Mouse (Mus musculus) splenic B cell, adult 2 months (primary cell): ENCODE results near the gene Triobp.

Experiments
- DNase-seq: peaks from one replicate; pipeline ENCODE4 v3.0.0-alpha.2; 2011; ENCODE audit warnings: low read depth, low spot score
- H3K27me3 ChIP-seq: 2 replicates; pipeline ENCODE4 v1.6.1; 2012; ENCODE audit warnings: mild to moderate bottlenecking, low read length, moderate library complexity, mixed read lengths; ENCODE audit not compliant: control insufficient read depth, poor library complexity, insufficient read depth, severe bottlenecking
- H3K36me3 ChIP-seq: 2 replicates; pipeline ENCODE4 v1.6.1; 2012; ENCODE audit warnings: mild to moderate bottlenecking, low read length, moderate library complexity, mixed read lengths; ENCODE audit not compliant: control insufficient read depth, poor library complexity, insufficient read depth, severe bottlenecking

Gene Triobp

DNA sequence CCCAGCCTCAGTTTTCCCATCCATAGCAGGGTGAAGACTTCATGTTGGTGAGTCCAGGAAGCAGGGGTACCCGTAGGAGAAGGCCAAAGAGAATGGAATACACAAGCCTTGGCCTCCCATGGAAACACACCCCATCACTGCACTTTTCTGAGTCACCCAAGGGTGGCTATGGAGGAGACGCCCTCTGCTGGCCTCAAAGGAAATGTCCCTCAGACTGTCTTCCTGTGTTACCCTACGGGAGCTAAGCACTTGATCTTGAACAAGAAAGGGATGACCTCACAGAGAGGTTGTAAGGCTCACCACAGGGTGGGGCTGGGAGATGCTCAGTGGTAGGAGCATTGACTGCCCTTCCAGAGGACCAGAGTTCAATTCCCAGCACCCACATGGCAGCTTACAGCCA is 15.9 kb upstream of the Triobp start:
- peak; percentile 89 for DNase-seq
- no peaks in the 10 kb centered on the region for H3K27me3 ChIP-seq
- no peaks in the 10 kb centered on the region; the same call in 1 of the 2 replicates for H3K36me3 ChIP-seq

DNA sequence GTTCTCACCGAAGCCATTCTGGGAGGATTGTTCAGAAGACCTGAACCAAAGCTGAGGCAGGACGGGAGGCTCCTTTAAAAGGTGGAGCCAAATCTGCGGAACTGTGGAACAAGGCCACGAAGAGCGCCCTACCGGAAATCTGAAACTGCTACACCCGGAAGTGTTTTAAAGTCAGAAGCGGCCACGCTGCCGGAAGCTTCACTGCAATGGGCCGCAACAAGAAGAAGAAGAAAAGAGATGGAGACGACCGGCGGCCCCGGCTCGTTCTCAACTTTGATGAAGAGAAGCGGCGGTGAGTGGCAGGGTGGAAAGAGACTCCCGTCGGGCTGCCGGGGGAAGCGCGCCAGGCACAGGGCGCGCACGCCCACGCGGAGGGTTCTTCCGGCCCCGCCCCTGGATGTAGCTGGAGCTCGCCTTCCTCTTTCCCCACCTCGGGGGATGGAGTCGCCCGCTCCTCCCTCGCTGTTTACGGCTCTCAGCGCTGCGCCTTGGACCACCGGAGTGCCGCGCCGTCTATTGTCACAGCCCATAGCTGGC is 12.7 kb upstream of the Triobp start, which contains the start of gene Nol12:
Nol12 (plus strand) TSS at position 150 of the 537 bp plus-strand sequence.
- Histone ChIP-seq H3K36me3 (peaks cover 5% of the 10 kb centered on the region), H3K27me3 (no peaks in the 10 kb centered on the region)
- peak; percentile 93 for DNase-seq

DNA sequence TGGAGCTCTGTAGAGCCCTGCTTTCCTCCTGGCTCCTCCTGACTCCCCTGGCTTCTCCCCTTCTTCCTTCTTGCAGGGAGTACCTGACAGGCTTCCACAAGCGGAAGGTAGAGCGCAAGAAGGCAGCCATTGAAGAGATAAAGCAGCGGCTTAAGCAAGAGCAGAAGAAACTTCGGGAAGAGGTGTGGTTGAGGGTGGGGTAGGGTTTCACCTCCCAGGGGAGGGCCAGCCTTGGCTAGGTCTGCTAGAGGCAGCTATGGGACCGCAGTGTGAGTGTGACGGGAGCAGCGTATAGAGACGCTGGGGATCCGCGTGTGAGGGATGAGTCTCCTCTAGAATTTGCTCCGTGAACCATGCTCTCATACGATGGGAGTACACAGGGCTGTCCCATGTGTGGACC is 11.1 kb upstream of the Triobp start:
- Histone ChIP-seq H3K27me3 (no peaks in the 10 kb centered on the region), H3K36me3 (peaks cover 5% of the 10 kb centered on the region)
- no peak for DNase-seq

DNA sequence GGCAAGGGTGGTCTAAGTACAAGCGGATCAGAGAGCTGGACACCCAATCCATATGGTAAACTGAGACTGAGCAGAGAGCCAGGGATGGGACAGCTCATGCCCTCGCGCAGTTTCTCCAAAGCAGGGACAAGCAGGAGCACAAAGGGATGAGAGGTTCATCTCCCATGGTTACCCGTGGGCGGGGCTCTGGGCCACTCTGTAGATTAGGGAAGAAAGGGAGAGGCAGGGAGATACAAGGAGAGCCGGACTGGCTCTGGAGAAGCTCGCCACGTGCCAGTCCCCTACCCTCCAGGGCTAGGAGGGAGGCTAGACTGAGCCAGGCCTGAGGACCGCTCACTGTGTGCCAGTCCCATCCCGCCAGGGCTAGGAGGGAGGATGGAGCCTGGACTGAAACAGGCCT is 10.2 kb upstream of the Triobp start:
- Histone ChIP-seq H3K36me3 (peaks cover 5% of the 10 kb centered on the region), H3K27me3 (no peaks in the 10 kb centered on the region)
- DNase-seq: no peak

DNA sequence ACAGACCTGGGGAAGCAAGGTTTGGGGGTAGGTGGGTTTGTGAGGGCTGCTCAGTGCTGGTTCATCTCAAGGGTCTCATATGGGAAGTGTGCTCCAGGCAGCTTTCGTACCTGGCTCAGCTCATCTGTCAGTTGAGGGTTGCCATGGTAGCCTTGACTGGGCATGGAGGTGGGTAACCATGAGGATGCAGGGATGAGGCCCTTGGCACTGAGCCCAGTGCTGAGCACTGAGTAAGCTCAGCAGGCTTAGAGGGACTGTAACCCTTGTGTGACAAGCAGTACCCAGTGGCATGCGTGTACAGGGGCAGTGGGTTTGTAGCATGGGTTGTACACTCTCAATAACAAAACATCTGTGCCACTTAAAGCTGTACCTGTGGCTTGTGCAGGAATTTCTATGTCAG is 9.6 kb upstream of the Triobp start:
- peaks cover 5% of the 10 kb centered on the region for H3K36me3 ChIP-seq
- H3K27me3 ChIP-seq: no peaks in the 10 kb centered on the region
- DNase-seq: no peak

DNA sequence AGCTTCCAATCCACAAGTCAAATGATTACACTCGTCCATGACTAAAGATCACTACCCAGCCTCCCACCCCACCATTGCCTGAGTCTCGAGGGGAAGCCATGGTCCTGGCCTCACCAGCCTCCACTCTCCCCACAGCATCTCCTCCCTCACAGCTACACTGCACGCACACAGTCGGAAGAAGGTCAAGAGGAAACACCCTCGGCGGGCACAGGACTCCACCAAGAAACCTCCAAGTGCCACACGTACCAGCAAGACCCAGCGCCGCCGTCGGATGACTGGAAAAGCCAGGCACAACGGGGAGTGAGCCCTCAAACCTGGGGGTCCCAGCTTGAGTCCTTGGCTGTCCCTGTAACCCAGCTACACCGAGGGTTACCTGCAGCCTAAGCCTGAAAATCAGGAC is 7.2 kb upstream of the Triobp start:
- no peaks in the 10 kb centered on the region for H3K27me3 ChIP-seq
- DNase-seq: no peak
- peaks cover 5% of the 10 kb centered on the region for H3K36me3 ChIP-seq

DNA sequence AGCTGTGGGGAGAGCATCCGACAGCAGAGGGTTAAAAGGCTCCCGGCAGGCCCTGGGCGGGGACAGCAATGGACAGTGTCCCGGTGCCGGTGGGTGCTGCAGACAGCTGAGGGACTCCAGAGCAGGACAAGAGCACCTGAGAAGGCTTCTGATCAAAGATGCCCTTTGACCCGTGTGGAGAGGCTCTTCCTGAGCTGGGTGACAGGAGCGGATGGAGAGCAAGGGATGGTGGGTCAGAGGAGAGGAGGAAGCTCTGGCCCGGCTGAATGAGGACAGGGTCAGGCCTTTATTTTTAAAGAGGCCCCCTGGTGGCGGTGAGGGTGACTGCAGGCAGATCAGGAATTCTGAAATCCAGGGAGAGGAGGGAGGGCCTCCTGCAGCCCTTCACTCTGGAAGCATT is 4.9 kb upstream of the Triobp start:
- peak; percentile 63 for DNase-seq
- Histone ChIP-seq H3K36me3 (peaks cover 3% of the 10 kb centered on the region), H3K27me3 (no peaks in the 10 kb centered on the region)

DNA sequence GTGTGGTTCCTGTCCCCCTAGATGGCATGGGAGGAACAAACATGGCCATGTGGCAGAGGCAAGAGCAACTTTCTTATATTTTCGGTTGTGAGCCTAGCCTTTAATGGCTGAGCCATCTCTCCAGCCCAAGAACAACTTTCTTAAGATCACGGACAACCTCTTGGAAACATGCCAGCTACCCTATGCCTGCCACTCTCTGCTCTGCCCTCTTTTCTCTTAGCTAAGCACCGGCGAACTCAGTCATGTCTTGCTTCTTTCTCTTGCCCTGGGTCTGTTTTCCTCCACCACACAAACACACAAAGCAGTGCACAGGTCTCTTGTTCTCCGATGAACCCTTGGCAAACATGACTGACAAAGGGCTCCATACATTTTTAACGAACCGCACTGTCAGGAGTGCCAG is 1.3 kb upstream of the Triobp start:
- Histone ChIP-seq H3K27me3 (no peaks in the 10 kb centered on the region), H3K36me3 (no peaks in the 10 kb centered on the region; the same call in 1 of the 2 replicates)
- DNase-seq: no peak

DNA sequence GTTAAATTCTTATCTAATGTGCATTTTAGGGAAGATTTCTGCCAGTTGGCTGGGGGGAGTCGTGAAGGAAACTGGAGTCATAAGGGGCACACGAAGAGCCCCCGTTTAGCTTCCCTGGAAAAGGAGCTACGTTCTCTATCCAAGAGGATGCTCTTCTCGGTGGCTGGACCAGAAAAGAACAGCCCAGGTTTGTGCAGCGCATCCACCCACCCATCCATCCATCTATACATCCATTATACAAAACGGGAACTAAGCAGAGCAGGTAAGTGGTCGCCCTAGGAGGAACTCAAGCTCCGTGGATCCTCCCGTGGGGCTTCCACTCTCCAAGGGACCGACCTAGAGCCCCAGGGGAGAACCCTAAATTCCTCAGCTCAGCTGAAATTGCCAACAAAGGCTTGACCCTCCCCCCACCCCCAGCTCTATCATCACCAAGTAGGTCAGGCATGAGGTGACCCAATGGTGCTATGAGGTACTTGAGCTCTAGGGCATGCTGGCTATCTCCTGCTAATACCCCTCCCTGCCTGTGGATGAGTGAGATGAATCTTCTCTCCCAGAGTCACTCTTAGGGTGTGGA is 715 bp downstream of the Triobp start:
- Histone ChIP-seq H3K27me3 (no peaks in the 10 kb centered on the region), H3K36me3 (no peaks in the 10 kb centered on the region)
- peak; percentile 24 for DNase-seq

DNA sequence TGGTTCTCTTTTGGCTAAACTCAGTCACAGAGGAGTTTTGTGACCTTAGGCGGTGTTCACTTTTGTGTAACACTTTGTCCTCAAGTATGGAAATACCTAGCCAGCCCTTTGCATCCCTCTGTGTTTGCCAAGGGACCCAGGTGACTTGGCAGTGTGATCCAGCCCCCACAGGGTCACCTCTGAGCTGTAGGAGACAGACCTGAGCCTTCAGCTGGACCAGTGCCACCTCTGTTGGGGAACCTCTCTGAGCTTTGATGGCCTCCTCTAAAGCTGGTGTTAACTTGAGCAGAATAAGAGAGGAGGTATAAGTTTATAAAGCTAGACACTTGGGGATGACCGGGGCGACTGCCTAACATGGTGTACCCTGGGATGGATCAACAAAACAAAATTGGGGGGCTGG is 1.4 kb downstream of the Triobp start:
- Histone ChIP-seq H3K36me3 (no peaks in the 10 kb centered on the region), H3K27me3 (no peaks in the 10 kb centered on the region)
- no peak for DNase-seq

DNA sequence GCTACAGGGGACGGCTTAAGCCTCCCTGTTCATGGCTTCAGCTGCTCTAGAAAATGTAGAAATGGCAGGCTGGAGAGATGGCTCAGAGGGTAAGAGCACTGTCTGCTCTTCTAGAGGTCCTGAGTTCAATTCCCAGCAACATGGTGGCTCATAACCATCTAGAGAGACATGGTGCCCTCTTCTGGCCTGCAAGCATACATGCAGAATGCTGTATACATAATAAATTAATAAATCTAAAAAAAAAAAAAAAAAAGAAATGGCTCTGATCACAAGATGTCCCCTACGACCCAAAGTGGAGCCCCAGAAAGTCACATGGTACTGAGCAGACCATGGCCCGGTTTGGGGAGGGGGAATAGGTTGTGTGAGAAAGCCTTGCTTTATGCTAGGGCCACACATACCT is 8.1 kb downstream of the Triobp start:
- DNase-seq: peak; percentile 17
- H3K36me3 ChIP-seq: no peaks in the 10 kb centered on the region
- no peaks in the 10 kb centered on the region for H3K27me3 ChIP-seq

DNA sequence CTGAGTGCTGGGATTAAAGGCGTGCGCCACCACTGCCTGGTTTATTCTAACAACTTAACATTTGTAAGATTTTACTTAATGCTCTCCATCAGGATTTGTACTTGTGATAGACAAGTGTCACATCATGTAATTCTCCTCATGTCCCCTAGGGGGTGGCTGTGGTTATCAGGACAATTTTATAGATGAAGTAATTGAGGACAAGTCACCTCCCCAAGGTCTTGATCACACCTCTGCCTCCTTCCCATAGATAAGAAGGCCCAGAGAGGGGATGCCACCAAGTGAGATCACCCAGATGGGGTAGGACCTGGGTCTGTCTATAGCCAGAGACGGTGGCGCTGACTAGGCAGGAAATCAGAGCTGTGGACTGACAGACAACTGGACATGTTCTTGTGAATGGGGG is 8.8 kb downstream of the Triobp start:
- no peaks in the 10 kb centered on the region for H3K36me3 ChIP-seq
- no peaks in the 10 kb centered on the region for H3K27me3 ChIP-seq
- DNase-seq: peak; percentile 62

DNA sequence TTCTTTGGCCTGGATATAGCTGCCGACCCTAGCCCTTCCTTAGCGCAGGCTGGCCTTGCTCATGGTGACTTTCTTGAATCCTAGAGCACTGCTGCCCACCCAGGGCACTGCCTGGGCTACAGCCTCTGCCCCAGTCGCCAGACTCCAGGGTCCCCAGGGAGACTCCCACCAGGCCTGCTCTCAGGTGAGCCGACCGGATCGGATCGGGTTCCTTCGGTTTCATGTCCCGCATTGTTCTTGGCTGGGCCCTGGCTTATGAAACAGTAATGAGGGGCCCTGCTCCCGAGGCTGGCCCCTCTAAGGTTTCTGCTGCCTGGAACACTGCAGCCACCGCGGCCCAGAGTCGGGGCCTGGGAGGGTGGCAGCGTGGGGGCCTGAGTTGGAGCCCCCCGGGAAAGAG is 9.5 kb downstream of the Triobp start:
- DNase-seq: no peak
- no peaks in the 10 kb centered on the region for H3K27me3 ChIP-seq
- no peaks in the 10 kb centered on the region for H3K36me3 ChIP-seq

DNA sequence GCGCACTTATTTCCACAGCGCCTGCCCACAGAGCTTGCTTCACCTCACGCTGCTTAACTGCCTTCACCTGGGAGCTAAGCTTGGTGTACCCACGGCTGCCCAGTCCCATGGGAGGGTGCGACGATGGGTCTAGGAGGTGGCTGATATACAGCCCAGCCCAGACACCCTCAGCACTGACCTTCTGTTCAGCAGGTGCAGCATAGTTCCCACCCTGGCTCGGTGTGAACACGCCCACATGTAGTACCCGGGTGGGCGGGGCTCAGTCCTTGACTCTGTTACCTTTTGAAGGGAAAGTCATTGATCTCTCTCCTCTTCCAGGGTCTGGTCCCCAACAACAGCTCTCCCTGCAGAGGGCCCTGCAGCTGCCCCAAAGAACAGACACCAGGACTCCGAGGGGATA is 12.0 kb downstream of the Triobp start:
- Histone ChIP-seq H3K27me3 (no peaks in the 10 kb centered on the region), H3K36me3 (no peaks in the 10 kb centered on the region)
- DNase-seq: no peak

DNA sequence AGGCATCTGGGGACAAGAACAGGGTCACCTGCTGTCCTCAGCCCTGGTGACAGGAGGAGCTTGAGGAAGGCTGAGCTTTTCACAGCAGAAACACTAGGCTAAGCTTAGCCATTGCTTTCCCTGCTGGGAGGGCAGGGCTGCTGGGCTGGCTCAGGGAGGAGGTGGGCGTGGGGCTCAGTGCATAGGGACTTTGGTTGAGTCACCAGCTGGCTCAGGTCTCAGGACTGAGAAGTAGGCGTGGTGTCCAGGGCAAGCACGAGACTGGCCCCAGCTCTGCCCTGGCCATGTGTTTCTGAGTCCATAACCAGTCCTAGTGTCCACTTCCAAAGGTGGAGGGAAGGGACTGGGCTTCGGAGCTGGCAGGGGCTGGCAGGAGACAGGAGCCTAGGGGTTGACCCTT is 12.6 kb downstream of the Triobp start:
- H3K36me3 ChIP-seq: no peaks in the 10 kb centered on the region
- DNase-seq: no peak
- no peaks in the 10 kb centered on the region for H3K27me3 ChIP-seq

DNA sequence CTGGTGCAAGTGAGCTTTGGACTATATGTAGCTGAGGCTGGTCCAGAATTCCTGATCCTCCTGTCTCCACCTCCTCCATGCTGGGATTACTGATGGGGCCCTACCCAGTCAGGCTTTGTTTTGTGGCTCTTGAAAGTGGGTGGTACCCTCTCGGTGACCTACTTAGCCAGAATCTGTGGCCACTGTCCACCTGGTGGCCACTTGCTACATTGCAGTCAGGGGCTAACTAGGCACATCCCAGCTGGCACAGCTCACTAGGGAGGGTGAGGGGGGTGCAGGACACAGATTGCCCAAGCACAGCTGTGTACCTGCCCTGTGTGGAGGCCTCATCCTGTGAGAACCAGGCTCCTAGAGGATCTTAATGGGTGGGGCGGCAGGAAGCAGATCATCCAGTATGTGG is 15.4 kb downstream of the Triobp start:
- H3K27me3 ChIP-seq: no peaks in the 10 kb centered on the region
- peak; percentile 75 for DNase-seq
- H3K36me3 ChIP-seq: no peaks in the 10 kb centered on the region
